Mouse (Mus musculus) retina, adult 2 months (tissue): ENCODE data around the gene Cmtm1.
A peak's percentile ranks its signal among the peaks of the same experiment; 100 is the strongest.
"Not testable (repeated sequence)": the region's sequence is repeated elsewhere in the genome, so short reads cannot be mapped to it uniquely, and the experiment has no call there.

ENCODE experiments used
- DNase-seq: peaks from one replicate; pipeline ENCODE4 v3.0.0-alpha.2; 2012; ENCODE audit warnings: low read depth, low spot score

The Cmtm1 gene

DNA sequence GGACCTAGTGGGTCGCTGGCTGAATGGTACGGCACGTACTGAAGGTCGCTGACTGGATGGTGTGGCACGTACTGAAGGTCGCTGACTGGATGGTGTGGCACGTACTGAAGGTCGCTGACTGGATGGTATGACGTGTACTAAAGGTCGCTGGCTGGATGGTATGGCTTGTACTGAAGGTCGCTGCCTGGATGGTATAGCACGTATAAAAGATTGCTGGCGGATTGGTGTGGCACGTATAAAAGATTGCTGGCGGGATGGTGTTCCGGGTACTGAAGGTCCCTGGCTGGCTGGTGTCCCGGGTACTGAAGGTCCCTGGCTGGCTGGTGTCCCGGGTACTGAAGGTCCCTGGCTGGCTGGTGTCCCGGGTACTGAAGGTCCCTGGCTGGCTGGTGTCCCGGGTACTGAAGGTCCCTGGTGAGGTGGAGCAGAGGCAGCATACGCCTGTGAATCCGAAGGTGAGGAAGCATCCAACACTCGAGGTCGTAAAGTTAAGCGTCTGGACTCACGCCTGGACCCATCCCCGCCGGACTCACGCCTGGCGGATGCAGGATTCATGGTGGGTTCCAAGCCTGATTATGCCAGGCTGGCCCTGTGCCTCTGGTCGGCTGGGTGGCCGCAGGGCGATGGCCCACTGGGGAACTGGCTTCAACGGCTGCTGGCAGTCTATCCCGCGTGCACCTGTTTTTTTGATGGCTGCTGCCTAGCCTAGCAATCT lies at the start of gene Cmtm1, which contains the start of gene Gm45711:
Gene Cmtm1, minus strand, starts transcription at position 705 of the 715 bp plus-strand sequence.
Gene Gm45711, minus strand, starts transcription at position 641 of the 715 bp plus-strand sequence.
- not testable (repeated sequence) for DNase-seq

DNA sequence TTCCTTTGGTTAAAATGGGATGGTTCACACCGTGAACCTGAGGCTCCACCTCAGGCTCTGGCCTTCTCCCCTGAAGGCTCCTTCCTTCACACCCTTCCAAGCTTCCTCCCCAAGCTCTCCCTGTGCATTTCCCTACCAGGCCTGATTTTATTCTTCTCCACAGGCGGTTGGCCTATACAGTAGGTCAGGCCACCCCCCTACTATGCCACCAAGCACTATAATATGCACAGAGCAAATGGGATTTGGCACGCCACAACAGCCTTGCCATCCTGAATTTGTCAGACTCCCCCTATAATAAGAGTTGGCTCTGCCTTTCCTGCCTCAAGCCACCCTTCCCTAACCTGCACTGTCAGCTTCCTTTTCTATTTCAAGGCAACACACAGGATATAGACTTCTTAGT lies 48.7 kb upstream of the Cmtm1 start:
- DNase-seq, result no peak

DNA sequence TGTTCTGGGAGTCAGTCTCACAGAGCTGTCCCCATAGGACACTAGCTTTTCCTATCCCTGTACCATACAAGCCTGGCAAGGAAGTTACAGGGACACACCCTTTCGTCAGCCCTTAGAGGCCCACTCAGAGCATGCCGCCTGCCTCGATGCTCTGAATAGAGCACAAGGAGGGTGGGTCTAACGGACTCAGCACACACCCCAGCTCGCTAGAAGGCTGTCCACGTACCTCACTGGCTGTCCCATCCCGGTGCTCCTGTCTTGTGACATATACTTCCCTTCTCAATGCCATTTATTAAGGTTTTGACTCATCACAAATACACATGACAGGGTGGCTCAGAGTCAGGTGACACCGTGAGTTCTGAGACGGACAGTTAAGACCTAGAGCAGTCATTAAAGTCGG lies 44.6 kb upstream of the Cmtm1 start:
- no peak for DNase-seq

DNA sequence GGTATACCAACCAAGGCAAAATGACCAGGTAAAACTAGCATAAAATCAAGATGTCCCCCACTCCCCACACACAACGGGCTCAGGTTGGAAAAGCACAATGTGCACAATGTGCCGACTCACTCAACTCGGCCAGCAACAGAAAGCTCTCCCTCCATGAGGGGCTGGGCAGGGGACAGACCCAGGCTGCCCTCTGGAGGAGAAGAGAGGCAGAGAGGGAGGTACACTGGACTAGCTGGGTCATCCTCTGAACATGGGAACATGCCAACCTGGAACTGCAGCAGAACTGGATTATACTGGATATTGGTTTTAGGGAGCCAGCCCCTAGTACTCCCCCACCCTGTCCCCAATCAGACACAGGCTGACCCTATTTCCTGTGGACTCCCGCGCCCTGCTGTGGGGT lies 43.2 kb upstream of the Cmtm1 start:
- DNase-seq, result no peak

DNA sequence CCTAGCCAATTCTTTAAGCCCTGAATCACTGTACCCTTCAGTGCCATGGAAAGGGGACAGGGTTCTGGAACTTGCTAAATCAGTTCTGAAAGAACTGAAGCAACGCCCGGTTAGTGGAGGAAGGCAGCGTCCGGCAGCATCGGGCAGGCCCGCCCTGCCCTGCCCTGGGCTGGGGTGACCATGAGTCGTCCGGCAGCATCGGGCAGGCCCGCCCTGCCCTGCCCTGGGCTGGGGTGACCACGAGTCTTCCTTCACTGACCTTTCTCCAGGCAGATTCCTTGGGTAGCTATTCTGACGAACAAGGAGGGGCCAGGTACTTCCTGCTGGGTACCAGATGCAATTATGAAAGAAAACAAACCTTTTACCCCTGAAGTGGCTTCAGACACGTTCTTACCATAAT lies 40.1 kb upstream of the Cmtm1 start:
- DNase-seq, result no peak

DNA sequence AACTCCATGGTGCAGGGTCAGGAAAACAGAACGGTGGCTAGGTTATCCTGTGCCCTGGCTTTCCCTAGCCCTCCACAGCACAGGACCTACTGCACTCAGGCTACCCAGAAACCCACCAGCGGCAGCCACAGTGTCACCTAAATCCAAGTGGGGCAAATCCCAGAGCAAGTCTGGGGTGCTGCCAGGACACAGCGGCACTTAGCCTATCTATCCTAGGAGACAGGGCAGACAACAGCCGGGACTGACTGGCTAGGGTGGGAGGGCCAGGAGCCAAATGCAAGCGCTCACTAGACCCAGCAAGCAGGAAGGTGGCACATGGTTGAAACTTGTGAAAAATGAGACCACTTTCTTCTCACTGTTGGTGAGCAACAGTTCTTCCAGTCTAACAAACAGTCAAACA lies 39.0 kb upstream of the Cmtm1 start:
- DNase-seq, result no peak

DNA sequence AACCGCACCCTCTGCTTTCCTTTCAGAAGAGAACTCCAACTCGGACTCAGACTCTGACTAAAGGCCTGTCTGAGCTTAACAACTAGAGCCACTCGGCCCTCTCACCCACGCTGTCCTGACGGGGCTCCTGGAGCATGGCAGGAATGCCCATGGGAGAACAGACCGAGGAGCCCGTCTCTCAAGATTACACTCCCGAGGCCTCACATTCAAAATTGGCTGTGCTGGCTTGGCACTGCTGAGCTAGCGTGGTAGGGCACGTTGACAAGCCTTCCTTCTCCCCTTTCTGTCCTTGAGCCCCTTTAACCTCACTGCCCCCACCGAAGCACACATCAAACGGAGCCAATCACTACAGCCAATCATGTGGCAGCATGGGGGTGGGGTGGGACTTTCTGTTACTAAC lies 36.8 kb upstream of the Cmtm1 start:
- DNase-seq, result no peak

DNA sequence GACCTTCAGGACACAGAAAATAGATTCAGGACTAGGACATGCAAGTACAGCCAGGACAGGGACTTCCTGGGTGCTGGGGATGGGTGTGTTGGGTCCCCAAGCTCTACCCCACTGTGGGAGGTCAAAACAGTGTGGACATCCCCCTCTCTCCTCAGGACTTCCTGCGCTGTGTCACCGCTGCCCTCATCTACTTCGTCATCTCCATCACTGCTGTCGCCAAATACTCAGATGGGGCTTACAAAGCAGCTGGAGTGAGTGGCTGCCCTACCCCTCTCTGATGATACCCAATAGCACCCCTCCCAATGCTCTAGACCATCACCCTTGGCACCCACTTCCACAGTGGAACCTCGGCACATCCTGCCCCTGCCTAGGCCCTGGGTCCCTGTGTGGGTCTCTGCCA lies 34.7 kb upstream of the Cmtm1 start:
- no peak for DNase-seq

DNA sequence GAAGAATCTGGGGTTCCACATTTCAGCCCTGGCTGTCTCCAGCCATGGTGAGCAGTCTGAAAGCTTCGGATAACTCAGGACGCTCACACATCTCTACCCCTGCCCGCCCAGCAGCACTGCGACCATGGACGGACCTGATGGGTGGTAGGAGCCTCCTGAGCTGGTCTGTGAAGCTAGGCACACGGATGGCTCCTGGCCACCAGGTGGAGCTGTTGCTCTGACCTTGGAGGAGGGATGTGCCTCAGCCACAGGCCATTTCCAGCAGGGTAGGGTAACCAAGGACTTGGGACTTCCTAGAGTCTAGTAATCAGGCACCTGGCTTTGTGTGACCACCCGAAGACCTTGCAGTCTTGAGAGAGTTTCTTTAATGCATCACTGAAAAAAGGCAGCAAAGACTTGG lies 34.0 kb upstream of the Cmtm1 start:
- DNase-seq, result peak; percentile 71

DNA sequence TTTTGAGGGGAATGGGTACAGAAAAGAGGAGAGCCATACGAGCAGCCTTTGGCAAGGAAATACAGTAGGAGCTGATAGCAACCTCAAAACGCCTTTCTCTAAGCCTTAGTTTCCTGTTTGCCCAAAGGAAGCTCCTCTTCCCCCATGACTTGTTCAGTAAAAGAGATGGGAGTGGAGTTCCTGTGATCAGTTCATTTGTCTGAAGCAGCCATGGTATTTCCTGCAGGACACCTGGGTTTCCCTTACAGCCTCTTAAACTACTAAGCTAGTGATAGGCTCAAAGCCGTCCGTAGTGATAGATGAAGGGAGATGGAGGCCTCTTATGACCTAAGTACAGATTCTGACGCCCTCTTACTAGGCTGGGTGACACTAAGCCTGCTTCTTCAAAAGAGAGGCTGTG lies 32.5 kb upstream of the Cmtm1 start:
- no peak for DNase-seq

DNA sequence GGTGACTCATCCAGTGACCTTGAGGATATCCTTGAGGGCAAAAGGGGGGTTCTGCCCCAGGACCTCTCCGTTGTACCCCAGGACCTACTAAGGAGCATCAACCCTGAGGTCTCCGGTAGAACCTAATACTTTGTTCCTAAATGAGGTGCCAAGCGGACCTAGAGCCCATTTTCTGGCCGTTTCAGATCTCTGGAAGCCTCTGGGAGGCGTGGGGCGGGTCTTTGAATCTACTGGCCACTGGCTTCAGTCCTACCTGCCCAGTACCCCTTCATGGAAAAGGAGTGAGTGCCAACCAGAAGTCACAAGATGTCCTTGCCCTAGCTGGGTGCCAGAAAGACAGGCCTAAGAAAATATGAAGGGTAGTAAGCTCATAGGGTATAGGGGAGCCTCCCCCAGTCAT lies 31.7 kb upstream of the Cmtm1 start:
- no peak for DNase-seq

DNA sequence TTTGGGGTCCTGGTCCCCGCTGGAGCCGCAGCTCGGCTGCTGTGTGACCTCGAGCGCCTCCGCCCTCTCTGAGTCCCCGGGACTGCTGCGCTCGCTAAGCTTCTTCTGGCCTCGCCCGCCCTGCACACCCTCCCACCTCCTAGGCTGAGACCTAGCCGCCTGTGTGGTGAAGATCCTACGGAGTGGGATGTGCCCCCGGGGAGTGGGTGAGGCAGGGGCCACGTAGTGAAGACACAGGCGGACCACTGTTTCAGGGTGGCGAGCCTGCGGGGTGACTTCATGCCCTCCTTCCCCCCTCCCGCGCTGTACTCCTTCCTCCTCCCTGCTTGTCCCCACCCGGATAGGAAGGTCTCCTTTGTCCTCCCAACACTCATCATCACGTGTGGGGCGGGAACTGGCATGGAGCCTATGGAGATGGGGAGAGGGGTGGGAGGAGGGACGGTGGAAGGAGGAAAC lies 31.2 kb upstream of the Cmtm1 start:
- DNase-seq, result no peak

DNA sequence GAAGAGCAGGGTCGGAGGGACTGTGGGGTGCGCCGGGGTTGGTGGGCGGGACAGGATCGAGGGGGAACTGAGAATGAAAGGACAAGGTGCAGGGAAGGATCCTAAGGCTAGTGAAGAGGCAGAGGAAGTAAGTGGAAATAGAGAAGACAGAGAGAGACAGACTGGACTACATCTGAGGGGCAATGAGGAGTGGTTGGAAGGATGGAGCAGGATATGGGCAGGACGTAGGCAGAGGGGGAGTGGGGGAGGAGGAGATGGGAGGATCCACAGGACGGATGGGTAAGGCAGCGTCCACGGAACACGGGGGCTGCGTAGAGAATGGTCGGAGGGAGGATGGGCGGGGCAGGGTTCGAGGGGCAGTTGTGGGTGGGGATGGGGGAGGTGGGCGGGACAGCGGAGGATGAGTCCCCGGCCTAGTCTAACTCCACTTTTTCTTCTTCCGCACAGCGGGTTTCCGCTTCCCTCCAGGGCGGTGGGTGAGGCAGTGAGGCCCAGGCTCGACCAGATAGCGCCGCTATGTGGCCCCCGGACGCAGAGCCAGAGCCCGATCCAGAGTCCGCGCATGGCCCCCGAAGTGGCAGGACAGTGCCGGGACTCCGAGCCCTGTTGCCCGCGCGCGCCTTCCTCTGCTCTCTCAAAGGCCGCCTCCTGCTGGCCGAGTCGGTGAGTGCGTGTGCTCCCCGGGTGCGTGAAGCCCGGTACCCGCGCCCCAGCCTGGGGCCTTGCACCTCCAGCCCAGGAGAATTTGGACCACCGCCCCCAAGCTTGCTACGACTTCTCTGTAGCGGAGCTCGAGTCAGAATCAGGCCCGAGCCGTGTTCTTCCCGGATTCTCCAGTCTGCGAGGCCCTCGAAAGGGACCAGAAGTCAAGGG lies 30.5 kb upstream of the Cmtm1 start:
- DNase-seq, result no peak

DNA sequence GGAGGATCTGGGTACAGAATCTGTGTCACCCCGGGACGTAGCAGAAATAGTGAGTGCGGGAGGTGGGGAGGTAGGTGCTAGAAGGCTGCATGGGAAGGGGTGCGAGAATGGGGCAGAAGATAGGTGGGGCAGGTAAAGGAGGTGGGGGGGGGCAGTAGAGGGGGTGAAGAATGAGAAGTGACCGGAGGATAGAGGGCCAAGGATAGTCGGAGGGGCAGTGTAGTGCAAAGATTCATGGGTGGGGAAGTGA lies 30.0 kb upstream of the Cmtm1 start:
- no peak for DNase-seq

DNA sequence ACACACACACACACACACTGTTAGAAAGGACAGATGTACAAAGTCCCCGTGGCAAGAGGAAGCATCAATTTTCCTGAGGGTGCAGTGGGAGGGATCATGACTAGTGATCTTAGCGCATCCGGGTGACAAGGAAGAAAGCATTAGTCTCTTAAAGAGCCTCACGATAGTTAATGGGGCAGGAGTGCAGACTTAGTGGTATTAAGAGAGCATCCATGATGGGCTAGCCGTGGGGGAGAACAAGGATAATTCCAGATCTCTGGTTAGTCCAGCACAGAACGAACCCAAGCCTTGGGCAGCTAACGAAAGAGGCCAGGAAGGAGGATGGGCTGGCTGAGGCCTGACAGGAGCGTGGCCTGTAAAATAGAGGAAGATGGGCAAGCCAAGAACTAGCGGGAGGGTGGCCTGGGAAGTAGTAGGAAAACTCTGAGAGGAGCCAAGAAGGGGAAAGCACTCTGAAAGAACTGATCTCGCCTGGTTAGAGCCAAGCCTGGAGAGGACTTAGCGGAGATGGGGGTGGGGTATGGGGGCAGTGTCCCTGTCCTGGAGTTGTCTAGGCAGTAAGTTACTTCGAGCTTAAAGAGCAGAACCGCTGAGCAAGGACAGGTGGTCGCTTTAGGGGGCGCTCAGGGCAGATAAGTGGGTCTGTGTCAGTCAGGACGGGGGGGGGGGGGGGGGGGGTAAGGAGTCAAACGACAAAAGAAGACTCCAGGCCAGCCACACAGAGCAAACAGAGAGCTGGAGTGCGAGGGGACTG lies 29.5 kb upstream of the Cmtm1 start, which contains the start of gene Cmtm3:
Gene Cmtm3, plus strand, starts transcription at position 182 of the 754 bp plus-strand sequence.
- no peak for DNase-seq

DNA sequence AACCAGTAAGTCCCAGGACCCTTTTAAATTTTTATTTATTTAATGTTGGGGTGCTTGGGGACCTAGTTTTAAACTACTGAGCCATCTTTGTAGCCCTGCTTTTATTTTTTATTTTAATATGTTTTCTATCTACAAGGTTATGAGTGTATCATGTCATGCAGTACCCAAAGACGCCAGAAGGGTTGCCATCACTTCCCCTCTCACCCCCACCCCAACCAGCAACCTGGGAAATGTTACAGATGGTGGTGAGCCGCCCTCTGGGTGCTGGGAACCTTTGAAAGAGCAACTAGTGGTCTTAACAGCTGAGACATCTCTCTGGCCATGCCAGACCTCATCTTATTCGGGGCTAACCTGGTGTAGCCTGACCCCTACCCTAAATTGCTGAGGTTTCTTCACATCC lies 27.9 kb upstream of the Cmtm1 start:
- no peak for DNase-seq

DNA sequence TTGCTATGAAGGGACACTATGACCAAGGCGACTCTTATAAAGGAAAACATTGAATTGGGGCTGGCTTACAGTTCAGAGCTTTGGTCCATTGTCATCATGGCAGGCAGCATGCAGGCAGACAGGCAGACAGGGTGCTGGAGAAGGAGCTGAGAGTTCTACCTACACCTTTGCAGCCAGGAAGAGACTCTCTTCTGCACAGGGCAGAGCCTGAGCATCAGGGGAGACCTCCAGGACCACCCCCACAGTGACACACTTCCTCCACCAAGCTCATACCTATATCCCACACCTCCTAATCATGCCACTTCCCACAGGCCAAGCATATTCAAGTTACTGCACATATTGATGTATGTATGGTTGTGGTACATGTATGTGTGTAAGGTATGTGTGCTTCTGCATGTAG lies 26.9 kb upstream of the Cmtm1 start:
- no peak for DNase-seq

DNA sequence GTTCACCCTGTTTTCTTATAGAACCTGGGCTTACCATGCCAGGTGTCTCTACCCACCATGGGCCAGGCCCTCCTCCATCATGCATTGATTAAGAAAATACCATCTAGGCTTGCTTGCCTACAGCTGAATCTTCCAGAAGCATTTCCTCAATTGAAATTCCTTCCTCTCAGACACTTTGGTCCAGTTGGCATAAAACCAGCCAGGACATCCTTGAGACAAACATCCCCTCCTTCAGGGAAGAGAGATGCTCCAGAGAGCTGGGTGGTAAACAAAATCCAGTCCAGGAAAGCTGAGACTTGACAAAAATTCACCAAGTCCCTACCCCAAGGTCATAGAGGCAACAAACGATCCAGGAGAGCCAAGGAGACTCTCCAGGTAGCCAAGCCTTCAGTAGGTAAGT lies 24.3 kb upstream of the Cmtm1 start:
- DNase-seq, result no peak

DNA sequence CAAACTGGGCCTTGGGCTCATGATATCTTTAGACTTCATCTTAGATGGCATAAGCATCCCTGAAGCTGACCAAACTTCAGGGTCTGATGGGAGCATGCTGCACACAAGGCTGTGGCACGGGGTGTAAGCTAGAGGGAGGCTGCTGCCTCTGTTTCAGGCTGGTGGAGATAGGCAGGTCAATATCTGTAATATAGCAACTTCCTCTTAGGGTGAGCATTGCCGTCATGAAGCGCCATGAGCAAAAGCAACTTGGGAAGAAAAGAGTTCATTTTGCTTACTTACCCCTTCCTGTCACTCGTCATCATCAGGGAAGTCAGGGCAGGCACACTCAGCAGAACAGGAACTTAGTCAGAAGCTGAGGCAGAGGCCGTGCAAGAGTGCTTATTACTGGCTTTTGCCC lies 23.8 kb upstream of the Cmtm1 start:
- DNase-seq, result no peak

DNA sequence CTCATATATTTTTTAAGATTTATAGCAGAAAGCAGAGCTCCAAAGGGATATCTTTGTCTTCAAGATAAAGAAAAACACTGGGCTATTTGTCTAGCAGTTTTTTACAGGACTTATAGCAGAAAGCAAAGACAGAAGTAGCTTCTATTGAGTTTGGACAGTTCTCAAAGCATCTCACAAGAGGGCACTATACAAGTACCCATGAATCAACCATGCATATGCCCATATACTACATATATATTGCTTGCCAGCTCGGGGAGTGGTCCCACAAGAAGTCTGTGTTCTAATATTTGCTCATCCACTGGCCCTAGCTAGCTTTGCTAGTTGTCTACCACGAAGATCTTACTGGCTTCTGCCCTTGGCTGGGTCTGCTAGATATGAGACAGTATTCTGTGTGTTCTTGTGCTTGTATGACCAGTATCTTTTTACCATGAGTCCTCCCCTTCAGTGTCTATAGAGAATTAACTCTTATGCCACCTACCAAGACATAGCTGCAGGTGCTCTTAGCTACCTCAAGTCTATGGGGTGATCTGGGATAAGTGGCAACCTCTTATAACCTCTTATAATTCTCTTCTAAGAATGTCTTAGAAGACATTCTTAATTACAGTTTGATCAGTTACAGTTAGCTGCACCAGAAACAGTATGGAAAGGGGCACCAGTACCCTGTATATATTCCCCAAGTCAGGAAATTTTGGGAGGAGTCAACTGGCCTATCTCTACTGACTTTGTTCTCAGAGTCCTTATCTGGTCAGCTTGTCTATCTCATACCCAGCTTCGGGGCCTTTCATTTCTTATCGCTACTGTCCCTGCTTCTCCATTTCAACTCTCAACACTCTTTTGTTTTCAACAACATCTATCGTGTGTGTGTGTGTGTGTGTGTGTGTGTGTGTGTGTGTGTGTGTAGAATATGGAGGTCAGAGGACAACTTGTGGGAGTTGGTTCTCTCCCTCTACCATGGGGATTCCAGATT lies 23.0 kb upstream of the Cmtm1 start:
- no peak for DNase-seq

DNA sequence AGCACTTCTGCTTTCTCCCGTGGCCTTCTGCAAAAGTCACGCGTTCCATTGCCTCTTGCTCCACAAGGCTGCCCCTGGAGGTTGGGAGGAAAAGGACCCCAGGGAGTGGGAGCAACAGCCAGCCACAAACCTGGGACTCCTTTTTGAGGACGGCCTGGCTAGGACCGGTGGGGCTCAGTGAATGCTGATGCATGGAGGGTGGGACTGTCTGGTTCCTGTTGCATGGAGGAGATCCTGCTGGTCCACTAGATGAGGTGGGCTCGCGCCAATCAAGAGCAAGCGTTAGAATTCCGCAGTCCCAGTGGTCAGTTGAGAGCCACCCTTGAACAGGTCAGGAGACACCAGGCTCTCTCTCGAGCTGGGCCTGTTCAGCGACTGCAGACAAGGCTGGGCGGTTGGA lies 12.0 kb upstream of the Cmtm1 start, which contains the start of gene Cmtm2b:
Gene Cmtm2b, plus strand, starts transcription at position 301 of the 400 bp plus-strand sequence.
- not testable (repeated sequence) for DNase-seq
